Mouse (Mus musculus) spleen, adult 2 months (tissue): ENCODE measurements around the gene Apbb1. TPM values are rescaled to one million over a fixed set of nuclear protein-coding genes. Genes with fewer than 3 reads are reported as not detected.

Source experiments
- DNase-seq, 2 experiments: peaks; one replicate each; pipeline versions ENCODE4 v3.0.0 to v3.0.0-alpha.2; 2012 to 2021; ENCODE audit warnings: low spot score in 2 of 2, low read depth in 1 of 2
- H3K27ac ChIP-seq: fragments of 200-500 bp; 2 replicates; pipeline ENCODE4 v1.5.1; 2012; ENCODE audit warnings: low read length, inconsistent platforms; ENCODE audit not compliant: insufficient read depth
- H3K27me3 ChIP-seq: fragments of 200-500 bp; 2 replicates; pipeline ENCODE4 v1.6.1; 2012; ENCODE audit warnings: mild to moderate bottlenecking, moderate library complexity, low read length, inconsistent platforms; ENCODE audit not compliant: control insufficient read depth, insufficient read depth
- H3K36me3 ChIP-seq: fragments of 200-500 bp; 2 replicates; pipeline ENCODE4 v1.6.1; 2012; ENCODE audit warnings: mild to moderate bottlenecking, low read length, inconsistent platforms; ENCODE audit not compliant: control insufficient read depth, insufficient read depth
- H3K4me1 ChIP-seq: fragments of 200-500 bp; 2 replicates; pipeline ENCODE4 v1.6.1; 2011; ENCODE audit warnings: inconsistent platforms; ENCODE audit not compliant: control insufficient read depth, insufficient read depth, insufficient read length
- H3K4me3 ChIP-seq: fragments of 200-500 bp; 2 replicates; pipeline ENCODE4 v1.5.1; 2011; ENCODE audit warnings: mild to moderate bottlenecking, inconsistent platforms; ENCODE audit not compliant: insufficient read depth, insufficient read length; ENCODE audit errors: extremely low read depth
- CTCF ChIP-seq: fragments of 200-500 bp; IDR thresholded peaks from 2 replicates; pipeline ENCODE4 v1.5.1; 2011; ENCODE audit warnings: mild to moderate bottlenecking, inconsistent platforms; ENCODE audit not compliant: insufficient read depth, insufficient read length, insufficient replicate concordance; ENCODE audit errors: extremely low read depth
- POLR2A ChIP-seq: fragments of 200-500 bp; IDR thresholded peaks from 2 replicates; pipeline ENCODE4 v1.6.1; 2011; ENCODE audit warnings: low read depth, low read length, inconsistent platforms
- WGBS: fragments of 180-500 bp; shearing (Covaris S2); methylation state at CpG from one replicate; pipeline ENCODE4 v1.1.7; 2018; 5-methylcytosine and 5-hydroxymethylcytosine counted together
- polyA plus RNA-seq: library from polyadenylated mRNA; depleted of rRNA; stranded (reverse); fragments of >200 nt; gene quantifications from 2 replicates; pipeline ENCODE4 v1.2.3, GENCODE M21; 2012

Gene Apbb1
- polyA plus RNA-seq, 1 experiment: 9.9 TPM

GRCm38 (mm10) chr7:105563367-105563766, 18.1 kb downstream of the Apbb1 start:
- WGBS: 41% methylated on average over 3 of the region's 3 CpGs
- peaks cover 2% of the 10 kb centered on the region; the same call in 1 of the 2 replicates for H3K4me1 ChIP-seq
- no peak overlapping the region for H3K4me3 ChIP-seq
- no peak for DNase-seq
- no peaks in the 10 kb centered on the region for H3K36me3 ChIP-seq
- TF ChIP-seq CTCF (no peak), POLR2A (no peak)
- H3K27ac ChIP-seq: no peak overlapping the region
- H3K27me3 ChIP-seq: no peaks in the 10 kb centered on the region

- Histone ChIP-seq H3K36me3 (peaks cover 7% of the 10 kb centered on the region), H3K4me1 (peaks cover 2% of the 10 kb centered on the region; the same call in 1 of the 2 replicates), H3K4me3 (no peak overlapping the region), H3K27me3 (no peaks in the 10 kb centered on the region), H3K27ac (no peak overlapping the region)
- 46% methylated on average over 3 of the region's 3 CpGs for WGBS
- DNase-seq: no peak
- TF ChIP-seq POLR2A: no peak
- TF ChIP-seq CTCF: no peak
These were observed 19.1 kb downstream of the Apbb1 start for GRCm38 (mm10) chr7:105562317-105562716.

- Histone ChIP-seq H3K4me3 (no peak overlapping the region), H3K27me3 (no peaks in the 10 kb centered on the region), H3K27ac (no peak overlapping the region), H3K36me3 (peaks cover 8% of the 10 kb centered on the region), H3K4me1 (peaks cover 10% of the 10 kb centered on the region; the same call in 1 of the 2 replicates)
- WGBS: 84% methylated on average over 9 of the region's 9 CpGs
- TF ChIP-seq CTCF (no peak), POLR2A (no peak)
- no peak for DNase-seq
These were observed 22.4 kb downstream of the Apbb1 start for GRCm38 (mm10) chr7:105559016-105559415.

- 93% methylated on average over 11 of the region's 11 CpGs for WGBS
- Histone ChIP-seq H3K4me1 (peaks cover 10% of the 10 kb centered on the region; the same call in 1 of the 2 replicates), H3K27me3 (no peaks in the 10 kb centered on the region), H3K4me3 (no peak overlapping the region), H3K36me3 (peaks cover 8% of the 10 kb centered on the region), H3K27ac (no peak overlapping the region)
- DNase-seq: no peak
- no peak for TF ChIP-seq POLR2A
- no peak for TF ChIP-seq CTCF
These were observed 23.8 kb downstream of the Apbb1 start for GRCm38 (mm10) chr7:105557671-105558070.

GRCm38 (mm10) chr7:105556406-105556805, 25.0 kb downstream of the Apbb1 start:
- Histone ChIP-seq H3K36me3 (peaks cover 8% of the 10 kb centered on the region), H3K27me3 (no peaks in the 10 kb centered on the region), H3K4me3 (no peak overlapping the region), H3K27ac (no peak overlapping the region), H3K4me1 (peaks cover 8% of the 10 kb centered on the region; the same call in 1 of the 2 replicates)
- no peak for TF ChIP-seq POLR2A
- 97% methylated on average over 8 of the region's 8 CpGs for WGBS
- DNase-seq: no peak

GRCm38 (mm10) chr7:105555571-105555970, 25.9 kb downstream of the Apbb1 start:
- H3K4me1 ChIP-seq: peaks cover 8% of the 10 kb centered on the region; the same call in 1 of the 2 replicates
- peaks cover 8% of the 10 kb centered on the region for H3K36me3 ChIP-seq
- WGBS: 88% methylated on average over 10 of the region's 10 CpGs
- TF ChIP-seq POLR2A: no peak
- no peak for TF ChIP-seq CTCF
- no peaks in the 10 kb centered on the region for H3K27me3 ChIP-seq
- no peak overlapping the region for H3K4me3 ChIP-seq
- no peak overlapping the region for H3K27ac ChIP-seq
- no peak for DNase-seq

GRCm38 (mm10) chr7:105554212-105554942, 27.1 kb downstream of the Apbb1 start, which contains the start of gene Smpd1:
TSS of gene Smpd1 (plus strand) at chr7:105554360.
- peak within 1 kb of the TSS; percentile 88 for H3K4me3 ChIP-seq
- H3K36me3 ChIP-seq: peaks cover 8% of the 10 kb centered on the region
- peak; percentile 82 to 89 for DNase-seq
- H3K27ac ChIP-seq: peak within 1 kb of the TSS; percentile 82
- WGBS: 4% methylated on average over 26 of the region's 26 CpGs
- H3K27me3 ChIP-seq: no peaks in the 10 kb centered on the region
- TF ChIP-seq CTCF: no peak
- TF ChIP-seq POLR2A: peak; percentile 38
- H3K4me1 ChIP-seq: peaks cover 8% of the 10 kb centered on the region; the same call in 1 of the 2 replicates
